Mouse (Mus musculus): ENCODE measurements around the gene Alkbh4. TPM values are rescaled to one million over a fixed set of nuclear protein-coding genes. Genes with fewer than 3 reads are reported as not detected.

Alkbh4 gene
- polyA plus RNA-seq (2015; fragmentation: Nextera tagmentation; extraction: Ambion mirVana): 12.0 and 15.1 TPM in 2 replicates

DNA sequence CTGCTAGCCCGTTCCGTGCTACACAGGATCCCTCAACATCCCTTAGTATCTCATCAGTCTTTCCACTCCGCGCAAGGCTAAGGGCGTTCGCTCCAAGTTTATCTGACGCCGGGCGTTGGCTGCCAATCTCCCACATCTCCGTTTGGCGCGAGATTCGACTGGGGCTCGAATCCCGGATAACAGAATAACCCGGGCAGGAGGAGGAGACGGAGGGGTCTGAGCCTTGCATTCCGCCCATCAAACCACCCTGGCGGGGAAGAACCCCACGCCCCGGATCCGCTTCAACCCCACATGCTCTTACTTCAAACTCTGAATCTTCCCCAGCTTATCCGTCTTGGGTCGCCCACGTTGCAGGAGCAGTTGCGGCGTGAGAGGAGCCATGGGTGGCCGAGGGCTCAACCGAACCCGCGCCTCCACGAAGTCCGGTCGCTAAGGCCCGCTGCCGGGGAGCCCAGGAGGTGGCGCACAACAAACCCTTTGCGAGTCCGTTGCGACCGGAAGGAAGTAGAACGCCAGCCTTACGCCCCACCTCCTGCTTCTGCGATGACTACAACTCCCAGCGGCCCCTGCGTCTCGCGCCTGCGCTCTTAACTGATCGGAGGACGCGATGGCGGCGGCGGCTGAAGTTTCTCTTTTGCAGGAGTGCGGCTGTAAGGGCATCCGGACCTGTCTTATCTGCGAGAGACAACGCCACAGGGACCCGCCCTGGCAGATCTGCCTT lies at the start of gene Alkbh4, which contains the start of gene Lrwd1:
TSS of gene Alkbh4 (plus strand) at position 576 of the 721 bp plus-strand sequence.
TSS of gene Lrwd1 (minus strand) at position 504 of the 721 bp plus-strand sequence.
- H3K9ac ChIP-seq: peak within 1 kb of the TSS; percentile 89
- peaks cover 45% of the 10 kb centered on the region for H3K4me1 ChIP-seq (replicated peaks)
- ATAC-seq (ENCODE audit: insufficient read depth): peak; percentile 91
- H3K27me3 ChIP-seq: no peaks in the 10 kb centered on the region
- peak within 1 kb of the TSS; percentile 91 for H3K4me3 ChIP-seq (replicated peaks)
- peak within 1 kb of the TSS; percentile 80 for H3K4me2 ChIP-seq
- peak within 1 kb of the TSS; percentile 95 for H3K27ac ChIP-seq (replicated peaks)
- H3K36me3 ChIP-seq (replicated peaks): peaks cover 68% of the 10 kb centered on the region
- under 1% methylated on average over 60 of the region's 60 CpGs for WGBS (ENCODE audit: insufficient replicate concordance)
- no peaks in the 10 kb centered on the region for H3K9me3 ChIP-seq (replicated peaks)

DNA sequence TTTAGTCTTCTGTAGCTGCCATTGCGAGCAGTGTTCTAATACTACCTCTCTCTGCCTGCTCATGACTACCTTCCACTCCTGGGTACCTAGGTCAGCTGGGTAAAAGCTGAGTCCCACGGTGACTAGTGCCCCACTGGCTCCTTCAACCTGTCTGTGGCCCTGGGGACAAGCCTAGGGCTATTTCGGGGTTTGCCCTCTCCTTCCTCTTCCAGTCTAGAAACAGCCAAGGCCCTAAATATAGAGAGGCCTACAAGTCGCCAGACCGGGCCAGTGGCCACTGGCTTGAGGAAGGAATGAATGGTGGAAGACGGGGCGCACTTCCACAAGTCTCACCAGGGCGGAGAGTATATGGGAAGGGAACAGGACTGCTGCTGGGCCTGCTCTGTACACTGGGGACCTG lies 49.7 kb upstream of the Alkbh4 start:
- H3K27me3 ChIP-seq: peaks cover 42% of the 10 kb centered on the region
- no peak overlapping the region for H3K4me3 ChIP-seq (replicated peaks)
- no peaks in the 10 kb centered on the region for H3K9me3 ChIP-seq (replicated peaks)
- H3K9ac ChIP-seq: no peak overlapping the region
- H3K36me3 ChIP-seq (replicated peaks): no peaks in the 10 kb centered on the region
- 63% methylated on average over 8 of the region's 8 CpGs for WGBS (ENCODE audit: insufficient replicate concordance)
- no peak overlapping the region for H3K4me2 ChIP-seq
- H3K4me1 ChIP-seq (replicated peaks): peaks cover 29% of the 10 kb centered on the region
- ATAC-seq (ENCODE audit: insufficient read depth): no peak
- H3K27ac ChIP-seq (replicated peaks): no peak overlapping the region

GRCm38 (mm10) chr5:136088821-136089575 lies 46.9 kb upstream of the Alkbh4 start:
- ATAC-seq (ENCODE audit: insufficient read depth): no peak
- no peaks in the 10 kb centered on the region for H3K9me3 ChIP-seq (replicated peaks)
- H3K4me2 ChIP-seq: no peak overlapping the region
- H3K4me1 ChIP-seq (replicated peaks): peaks cover 20% of the 10 kb centered on the region
- H3K27me3 ChIP-seq: peaks cover 36% of the 10 kb centered on the region
- no peak overlapping the region for H3K4me3 ChIP-seq (replicated peaks)
- H3K27ac ChIP-seq (replicated peaks): no peak overlapping the region
- H3K36me3 ChIP-seq (replicated peaks): no peaks in the 10 kb centered on the region
- WGBS (ENCODE audit: insufficient replicate concordance): 22% methylated on average over 14 of the region's 14 CpGs
- H3K9ac ChIP-seq: no peak overlapping the region

- Histone ChIP-seq H3K4me2 (no peak overlapping the region), H3K9ac (no peak overlapping the region), H3K4me3 (replicated peaks) (no peak overlapping the region), H3K36me3 (replicated peaks) (no peaks in the 10 kb centered on the region), H3K9me3 (replicated peaks) (no peaks in the 10 kb centered on the region), H3K27ac (replicated peaks) (no peak overlapping the region), H3K4me1 (replicated peaks) (peaks cover 7% of the 10 kb centered on the region), H3K27me3 (peaks cover 12% of the 10 kb centered on the region; the same call in 1 of the 2 replicates)
- WGBS (ENCODE audit: insufficient replicate concordance): 40% methylated on average over 5 of the region's 5 CpGs
- ATAC-seq (ENCODE audit: insufficient read depth): no peak
These were observed 44.0 kb upstream of the Alkbh4 start for GRCm38 (mm10) chr5:136091927-136092326.

DNA sequence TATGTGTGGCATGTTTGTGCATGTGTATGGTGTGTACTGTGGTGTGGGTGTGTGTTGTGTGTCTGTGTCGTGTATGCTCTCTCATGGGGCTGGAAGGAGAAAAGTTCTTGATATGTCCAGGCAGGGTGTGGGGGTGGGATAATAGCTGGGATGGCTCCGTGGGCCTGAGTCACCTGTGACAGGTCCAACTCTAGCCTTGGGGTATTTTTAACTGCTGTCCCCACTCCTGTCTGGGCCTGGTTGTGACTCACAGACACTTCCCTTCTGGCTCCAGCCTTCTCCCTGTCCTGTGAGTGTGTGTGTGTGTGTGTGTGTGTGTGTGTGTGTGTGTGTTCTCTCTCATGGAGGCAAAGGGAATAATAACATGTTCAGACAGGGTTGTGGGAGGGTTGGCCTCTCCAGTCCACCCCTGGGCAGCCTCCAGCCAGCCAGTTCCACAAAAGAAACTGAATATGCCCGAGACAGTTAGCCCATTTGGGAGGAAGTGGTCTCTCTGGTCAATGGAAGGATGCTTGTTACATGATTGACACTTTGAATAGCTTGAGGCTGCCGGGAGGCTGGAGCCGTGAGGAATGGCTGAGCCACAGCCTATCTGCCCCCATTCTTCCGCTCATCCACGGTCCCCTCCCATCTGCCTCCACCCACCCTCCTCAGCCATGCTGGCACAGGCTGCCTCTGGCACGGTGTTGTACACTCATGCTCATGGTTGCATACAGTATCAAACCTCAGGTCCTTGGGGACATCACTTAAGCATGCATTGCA lies 41.5 kb upstream of the Alkbh4 start:
- no peak for ATAC-seq (ENCODE audit: insufficient read depth)
- Histone ChIP-seq H3K36me3 (replicated peaks) (no peaks in the 10 kb centered on the region), H3K9ac (no peak overlapping the region), H3K4me1 (replicated peaks) (no peaks in the 10 kb centered on the region), H3K27me3 (0 out of 2 replicates have a peak, but pooled peaks cover 4% of the 10 kb centered on the region), H3K4me2 (no peak overlapping the region), H3K9me3 (replicated peaks) (no peaks in the 10 kb centered on the region), H3K4me3 (replicated peaks) (no peak overlapping the region), H3K27ac (replicated peaks) (no peak overlapping the region)
- WGBS (ENCODE audit: insufficient replicate concordance): 25% methylated on average over 8 of the region's 8 CpGs

GRCm38 (mm10) chr5:136095089-136095488 lies 40.9 kb upstream of the Alkbh4 start:
- WGBS (ENCODE audit: insufficient replicate concordance): 48% methylated on average over 7 of the region's 7 CpGs
- no peaks in the 10 kb centered on the region for H3K4me1 ChIP-seq (replicated peaks)
- H3K27me3 ChIP-seq: 0 out of 2 replicates have a peak, but pooled peaks cover 4% of the 10 kb centered on the region
- H3K9me3 ChIP-seq (replicated peaks): no peaks in the 10 kb centered on the region
- no peak overlapping the region for H3K27ac ChIP-seq (replicated peaks)
- ATAC-seq (ENCODE audit: insufficient read depth): no peak
- H3K9ac ChIP-seq: no peak overlapping the region
- H3K36me3 ChIP-seq (replicated peaks): no peaks in the 10 kb centered on the region
- H3K4me2 ChIP-seq: no peak overlapping the region
- no peak overlapping the region for H3K4me3 ChIP-seq (replicated peaks)

GRCm38 (mm10) chr5:136098536-136098935 lies 37.4 kb upstream of the Alkbh4 start:
- Histone ChIP-seq H3K9me3 (replicated peaks) (no peaks in the 10 kb centered on the region), H3K27me3 (peaks cover 5% of the 10 kb centered on the region; the same call in 1 of the 2 replicates), H3K27ac (replicated peaks) (no peak overlapping the region), H3K4me2 (no peak overlapping the region), H3K9ac (no peak overlapping the region), H3K4me1 (replicated peaks) (peaks cover 10% of the 10 kb centered on the region), H3K36me3 (replicated peaks) (no peaks in the 10 kb centered on the region), H3K4me3 (replicated peaks) (no peak overlapping the region)
- no peak for ATAC-seq (ENCODE audit: insufficient read depth)
- 72% methylated on average over 10 of the region's 10 CpGs for WGBS (ENCODE audit: insufficient replicate concordance)

DNA sequence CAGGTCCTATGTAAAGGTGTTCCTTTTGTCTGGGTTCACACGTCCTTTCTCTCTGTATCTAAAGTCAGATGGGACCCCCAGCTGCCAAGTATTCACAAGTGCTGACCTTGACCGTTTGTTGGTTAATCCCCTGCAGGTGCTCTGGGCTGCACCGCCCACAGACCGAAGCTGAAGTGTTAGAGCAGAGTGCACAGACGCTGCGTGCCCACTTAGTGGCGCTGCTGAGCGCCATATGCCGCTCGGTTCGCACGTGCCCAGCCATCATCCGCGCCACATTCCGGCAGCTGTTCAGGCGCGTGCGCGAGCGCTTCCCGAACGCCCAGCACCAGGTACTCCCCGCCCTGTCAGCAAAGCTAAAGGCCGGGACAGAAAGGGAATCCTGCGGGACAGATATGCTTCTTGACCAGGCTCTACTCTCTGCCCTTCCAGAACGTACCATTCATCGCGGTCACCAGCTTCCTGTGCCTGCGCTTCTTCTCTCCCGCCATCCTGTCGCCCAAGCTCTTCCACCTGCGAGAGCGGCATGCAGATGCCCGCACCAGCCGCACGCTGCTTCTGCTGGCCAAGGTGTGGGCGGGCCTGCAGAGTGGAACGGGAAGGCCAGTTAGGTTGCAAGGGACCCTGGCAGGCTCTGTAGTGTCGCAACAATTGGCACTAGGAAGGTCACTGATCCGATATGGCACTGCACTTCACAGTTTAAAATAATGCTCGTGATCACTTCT lies 33.7 kb upstream of the Alkbh4 start:
- Histone ChIP-seq H3K4me1 (replicated peaks) (peaks cover 10% of the 10 kb centered on the region), H3K36me3 (replicated peaks) (no peaks in the 10 kb centered on the region), H3K4me3 (replicated peaks) (peak overlapping the region; percentile 38), H3K27me3 (peaks cover 5% of the 10 kb centered on the region; the same call in 1 of the 2 replicates), H3K9me3 (replicated peaks) (0 out of 2 replicates have a peak, but pooled peaks cover 4% of the 10 kb centered on the region), H3K4me2 (peak overlapping the region; percentile 73), H3K9ac (peak overlapping the region; percentile 37; the same call in 1 of the 2 replicates), H3K27ac (replicated peaks) (no peak overlapping the region)
- peak; percentile 60; the same call in 1 of the 2 replicates for ATAC-seq (ENCODE audit: insufficient read depth)
- 5% methylated on average over 41 of the region's 41 CpGs for WGBS (ENCODE audit: insufficient replicate concordance)

GRCm38 (mm10) chr5:136104511-136104910 lies 31.4 kb upstream of the Alkbh4 start:
- 69% methylated on average over 5 of the region's 5 CpGs for WGBS (ENCODE audit: insufficient replicate concordance)
- Histone ChIP-seq H3K4me2 (no peak overlapping the region), H3K9ac (no peak overlapping the region), H3K4me3 (replicated peaks) (no peak overlapping the region), H3K36me3 (replicated peaks) (no peaks in the 10 kb centered on the region), H3K9me3 (replicated peaks) (0 out of 2 replicates have a peak, but pooled peaks cover 4% of the 10 kb centered on the region), H3K27ac (replicated peaks) (no peak overlapping the region), H3K4me1 (replicated peaks) (peaks cover 15% of the 10 kb centered on the region), H3K27me3 (peaks cover 5% of the 10 kb centered on the region; the same call in 1 of the 2 replicates)
- ATAC-seq (ENCODE audit: insufficient read depth): no peak

- Histone ChIP-seq H3K27me3 (no peaks in the 10 kb centered on the region), H3K4me3 (replicated peaks) (no peak overlapping the region)
These were observed 27.5 kb upstream of the Alkbh4 start for GRCm38 (mm10) chr5:136108486-136108885.

More at GRCm38 (mm10) chr5:136108486-136108885, 27.5 kb upstream of the Alkbh4 start:
- Histone ChIP-seq H3K4me2 (no peak overlapping the region), H3K27ac (replicated peaks) (no peak overlapping the region), H3K4me1 (replicated peaks) (0 out of 2 replicates have a peak, but pooled peaks cover 5% of the 10 kb centered on the region), H3K9me3 (replicated peaks) (0 out of 2 replicates have a peak, but pooled peaks cover 4% of the 10 kb centered on the region), H3K9ac (no peak overlapping the region), H3K36me3 (replicated peaks) (no peaks in the 10 kb centered on the region)
- 23% methylated on average over 2 of the region's 2 CpGs for WGBS (ENCODE audit: insufficient replicate concordance)
- ATAC-seq (ENCODE audit: insufficient read depth): no peak
